Mouse (Mus musculus) myocyte (in vitro differentiated cells): Measurements from ENCODE around the gene Wdr62. TPM values are rescaled to one million over a fixed set of nuclear protein-coding genes. Genes with fewer than 3 reads are reported as not detected.

Source experiments
- H3K27me3 ChIP-seq: one replicate; pipeline ENCODE4 v1.6.1; 2011; ENCODE audit not compliant: control insufficient read depth, insufficient read depth, insufficient read length
- H3K36me3 ChIP-seq: one replicate; pipeline ENCODE4 v1.6.1; 2011; ENCODE audit not compliant: control insufficient read depth, insufficient read depth
- H3K4me2 ChIP-seq: one replicate; pipeline ENCODE4 v1.6.1; 2011; ENCODE audit warnings: low read depth, control low read depth
- H3K4me3 ChIP-seq: one replicate; pipeline ENCODE4 v1.5.1; 2011; ENCODE audit warnings: mild to moderate bottlenecking, control low read depth, moderate library complexity
- H3K79me2 ChIP-seq: one replicate; pipeline ENCODE4 v1.6.1; 2011; ENCODE audit not compliant: control insufficient read depth, insufficient read depth
- H3ac ChIP-seq: one replicate; pipeline ENCODE4 v1.6.1; 2011; ENCODE audit not compliant: control insufficient read depth, insufficient read length
- CEBPB ChIP-seq: IDR thresholded peaks from 2 replicates; pipeline ENCODE4 v1.6.1; 2011; ENCODE audit warnings: mild to moderate bottlenecking, moderate library complexity; ENCODE audit not compliant: poor library complexity, insufficient read depth, severe bottlenecking
- E2F4 ChIP-seq: IDR thresholded peaks from one replicate; pipeline ENCODE4 v1.6.1; 2011; ENCODE audit warnings: mild to moderate bottlenecking, control low read depth, moderate library complexity; ENCODE audit not compliant: insufficient read depth
- MAX ChIP-seq: IDR thresholded peaks from one replicate; pipeline ENCODE4 v1.6.1; 2011; ENCODE audit warnings: low read depth, mild to moderate bottlenecking, control low read depth
- MYOD1 ChIP-seq, 3 experiments: IDR thresholded peaks; one replicate each; pipeline ENCODE4 v1.6.1; 2011; ENCODE audit warnings: control low read depth in 2 of 3, low read depth in 2 of 3, mild to moderate bottlenecking in 2 of 3, moderate library complexity in 1 of 3; ENCODE audit not compliant: insufficient read length in 2 of 3, control insufficient read depth in 1 of 3
- MYOG ChIP-seq, 3 experiments: IDR thresholded peaks; one replicate each; pipeline ENCODE4 v1.6.1; 2011; ENCODE audit warnings: control low read depth in 2 of 3, low read depth in 2 of 3, mild to moderate bottlenecking in 2 of 3; ENCODE audit not compliant: insufficient read length in 2 of 3, control insufficient read depth in 1 of 3, insufficient read depth in 1 of 3
- POLR2A ChIP-seq: IDR thresholded peaks from one replicate; pipeline ENCODE4 v1.6.1; 2011; ENCODE audit warnings: low read depth, mild to moderate bottlenecking, control low read depth, moderate library complexity; ENCODE audit not compliant: insufficient read length
- POLR2AphosphoS2 ChIP-seq: IDR thresholded peaks from one replicate; pipeline ENCODE4 v1.6.1; 2011; ENCODE audit warnings: low read depth, control low read depth; ENCODE audit not compliant: insufficient read length
- REST ChIP-seq: IDR thresholded peaks from one replicate; pipeline ENCODE4 v1.6.1; 2011; ENCODE audit warnings: mild to moderate bottlenecking, control low read depth, moderate library complexity; ENCODE audit not compliant: insufficient read depth, insufficient read length
- SRF ChIP-seq: IDR thresholded peaks from one replicate; pipeline ENCODE4 v1.6.1; 2011; ENCODE audit warnings: low read depth; ENCODE audit not compliant: control insufficient read depth, insufficient read length
- TCF12 ChIP-seq: IDR thresholded peaks from one replicate; pipeline ENCODE4 v1.6.1; 2011; ENCODE audit warnings: mild to moderate bottlenecking, control low read depth; ENCODE audit not compliant: poor library complexity, insufficient read depth, severe bottlenecking
- TCF3 ChIP-seq: IDR thresholded peaks from one replicate; pipeline ENCODE4 v1.6.1; 2011; ENCODE audit warnings: low read depth, control low read depth; ENCODE audit not compliant: insufficient read length
- USF1 ChIP-seq: IDR thresholded peaks from one replicate; pipeline ENCODE4 v1.6.1; 2011; ENCODE audit warnings: low read depth, mild to moderate bottlenecking, control low read depth, moderate library complexity
- polyA plus RNA-seq: library from polyadenylated mRNA; unstranded; fragments of >200 nt; fragmentation: generic; extraction: Trizol; gene quantifications from one replicate; pipeline ENCODE4 v1.2.1, GENCODE M21; 2012; ENCODE audit warnings: missing spikeins

The Wdr62 gene
- polyA plus RNA-seq, 1 experiment: 5.0 TPM

- no peaks in the 10 kb centered on the region for H3K36me3 ChIP-seq
- H3K27me3 ChIP-seq: peaks cover 8% of the 10 kb centered on the region
- H3K79me2 ChIP-seq: no peaks in the 10 kb centered on the region
- H3K4me2 ChIP-seq: peak overlapping the region; percentile 74
- no peak overlapping the region for H3ac ChIP-seq
- peak overlapping the region; percentile 36 for H3K4me3 ChIP-seq
- TF ChIP-seq E2F4 (no peak), SRF (no peak), TCF12 (no peak), CEBPB (no peak), MYOG (IDR thresholded peaks at IDR 0.05; ENCODE audit: control insufficient read depth in 1 of 3, insufficient read depth in 1 of 3, insufficient read length in 2 of 3, low read depth in 2 of 3) (no peak), MAX (no peak), POLR2AphosphoS2 (no peak), TCF3 (no peak), MYOD1 (IDR thresholded peaks at IDR 0.05; ENCODE audit: control insufficient read depth in 1 of 3, insufficient read length in 2 of 3, low read depth in 2 of 3) (no peak), POLR2A (no peak), REST (no peak), USF1 (no peak)
These were observed 40.7 kb upstream of the Wdr62 start for GRCm38 (mm10) chr7:30320946-30321345.

GRCm38 (mm10) chr7:30318142-30318541 is 37.9 kb upstream of the Wdr62 start:
- no peaks in the 10 kb centered on the region for H3K36me3 ChIP-seq
- TF ChIP-seq MYOG (IDR thresholded peaks at IDR 0.05; ENCODE audit: control insufficient read depth in 1 of 3, insufficient read depth in 1 of 3, insufficient read length in 2 of 3, low read depth in 2 of 3): no peak
- H3K4me3 ChIP-seq: no peak overlapping the region
- H3ac ChIP-seq: no peak overlapping the region
- no peaks in the 10 kb centered on the region for H3K79me2 ChIP-seq
- H3K4me2 ChIP-seq: no peak overlapping the region
- H3K27me3 ChIP-seq: no peaks in the 10 kb centered on the region

DNA sequence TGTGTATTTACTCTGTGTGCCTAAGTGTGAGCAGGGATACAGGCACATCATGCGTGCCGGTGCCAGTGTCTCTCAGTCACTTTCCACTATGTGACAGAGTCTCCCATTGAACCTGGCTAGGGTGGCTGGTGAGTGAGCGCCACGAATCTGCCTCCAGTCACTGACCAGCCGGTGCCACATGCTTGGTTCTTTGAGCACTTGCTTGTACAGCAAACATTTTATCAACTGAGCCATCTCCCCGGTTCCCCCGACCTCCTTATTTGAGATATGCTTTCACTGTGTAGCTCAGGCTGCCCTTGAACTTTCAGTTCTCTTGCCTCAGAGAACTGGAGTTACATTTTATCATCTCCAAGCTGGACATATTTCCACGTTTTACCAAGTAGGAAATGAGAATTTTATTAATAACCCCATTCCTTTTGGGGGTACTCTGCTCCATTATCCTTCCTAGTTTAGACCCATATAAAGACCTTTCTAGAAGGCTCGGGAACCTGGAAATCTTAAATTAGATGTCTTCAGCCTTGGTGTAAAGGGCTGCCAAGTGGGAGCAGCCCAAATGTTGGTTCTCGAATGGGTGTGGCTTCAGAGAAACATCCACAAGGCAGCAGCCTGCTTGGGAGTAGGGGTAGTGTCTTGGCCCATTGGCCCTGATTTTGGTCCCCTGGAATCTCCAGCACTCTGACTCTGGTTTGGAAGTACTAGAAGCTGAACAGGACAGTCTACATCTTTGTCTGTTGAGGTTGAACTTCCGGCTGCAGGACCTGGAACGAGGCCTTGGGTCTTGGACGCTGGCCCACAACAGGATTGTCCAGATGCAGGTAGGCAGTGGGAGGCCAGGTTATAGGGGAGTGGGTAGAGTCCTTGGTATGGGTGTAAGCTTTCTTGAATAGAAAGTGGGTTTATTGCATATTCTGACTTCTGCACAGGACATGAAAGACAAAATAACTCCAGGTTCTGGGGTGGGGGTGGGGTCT is 35.6 kb upstream of the Wdr62 start:
- Histone ChIP-seq H3K79me2 (no peaks in the 10 kb centered on the region), H3ac (no peak overlapping the region), H3K27me3 (no peaks in the 10 kb centered on the region), H3K4me2 (no peak overlapping the region), H3K4me3 (no peak overlapping the region), H3K36me3 (no peaks in the 10 kb centered on the region)
- TF ChIP-seq TCF12: no peak
- no peak for TF ChIP-seq MYOG (IDR thresholded peaks at IDR 0.05; ENCODE audit: control insufficient read depth in 1 of 3, insufficient read depth in 1 of 3, insufficient read length in 2 of 3, low read depth in 2 of 3)
- TF ChIP-seq SRF: no peak
- no peak for TF ChIP-seq TCF3
- TF ChIP-seq POLR2AphosphoS2: no peak
- no peak for TF ChIP-seq REST
- TF ChIP-seq CEBPB: no peak
- TF ChIP-seq POLR2A: no peak
- TF ChIP-seq MYOD1 (IDR thresholded peaks at IDR 0.05; ENCODE audit: control insufficient read depth in 1 of 3, insufficient read length in 2 of 3, low read depth in 2 of 3): no peak
- no peak for TF ChIP-seq E2F4
- no peak for TF ChIP-seq MAX
- TF ChIP-seq USF1: no peak

DNA sequence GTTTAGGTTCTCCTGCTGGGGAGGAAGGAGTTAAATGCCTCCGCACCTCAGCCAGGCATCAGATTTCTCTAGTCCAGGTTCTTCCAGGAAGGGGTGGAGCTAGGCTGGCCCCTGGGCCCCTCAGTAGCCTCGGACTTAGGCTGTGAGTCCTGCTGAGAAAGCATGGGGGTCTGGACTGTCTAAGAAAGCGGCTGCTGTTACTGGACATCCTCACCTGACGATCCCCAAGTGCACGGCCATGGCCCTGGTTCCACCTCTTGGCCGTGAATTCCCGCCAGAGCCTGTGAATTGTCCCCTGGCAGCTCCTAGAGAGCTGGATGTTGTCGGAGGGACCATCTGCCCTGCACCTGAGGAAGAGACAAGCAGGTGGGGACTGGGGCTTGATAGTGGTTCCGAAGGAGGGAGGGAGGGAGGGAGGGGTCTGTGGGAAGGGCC is 34.5 kb upstream of the Wdr62 start, which contains the start of gene Syne4:
TSS of gene Syne4 (plus strand) at position 87 of the 435 bp plus-strand sequence.
- Histone ChIP-seq H3K27me3 (no peaks in the 10 kb centered on the region), H3K4me2 (no peak within 1 kb of the TSS), H3K36me3 (no peaks in the 10 kb centered on the region), H3ac (no peak within 1 kb of the TSS), H3K79me2 (no peaks in the 10 kb centered on the region), H3K4me3 (no peak within 1 kb of the TSS)
- TF ChIP-seq E2F4: no peak
- no peak for TF ChIP-seq MYOG (IDR thresholded peaks at IDR 0.05; ENCODE audit: control insufficient read depth in 1 of 3, insufficient read depth in 1 of 3, insufficient read length in 2 of 3, low read depth in 2 of 3)
- TF ChIP-seq USF1: no peak
- no peak for TF ChIP-seq REST
- no peak for TF ChIP-seq MYOD1 (IDR thresholded peaks at IDR 0.05; ENCODE audit: control insufficient read depth in 1 of 3, insufficient read length in 2 of 3, low read depth in 2 of 3)
- TF ChIP-seq TCF3: no peak
- TF ChIP-seq POLR2A: no peak
- TF ChIP-seq TCF12: no peak
- no peak for TF ChIP-seq MAX
- TF ChIP-seq POLR2AphosphoS2: no peak
- TF ChIP-seq SRF: no peak
- no peak for TF ChIP-seq CEBPB
